Mouse (Mus musculus): ENCODE data around the gene Nxph4. TPM values are rescaled to one million over a fixed set of nuclear protein-coding genes. Genes with fewer than 3 reads are reported as not detected.

Nxph4 gene
- total RNA-seq (2021): 1 to 10 TPM; 1.3 to 1.5 TPM
- long read RNA-seq, experiment 1, partial matches to known transcripts: 0 of 1 reads
- long read RNA-seq, experiment 1, other reads (novel, unspliced or antisense): 0 of 1 reads
- long read RNA-seq, experiment 2: 0 reads

DNA sequence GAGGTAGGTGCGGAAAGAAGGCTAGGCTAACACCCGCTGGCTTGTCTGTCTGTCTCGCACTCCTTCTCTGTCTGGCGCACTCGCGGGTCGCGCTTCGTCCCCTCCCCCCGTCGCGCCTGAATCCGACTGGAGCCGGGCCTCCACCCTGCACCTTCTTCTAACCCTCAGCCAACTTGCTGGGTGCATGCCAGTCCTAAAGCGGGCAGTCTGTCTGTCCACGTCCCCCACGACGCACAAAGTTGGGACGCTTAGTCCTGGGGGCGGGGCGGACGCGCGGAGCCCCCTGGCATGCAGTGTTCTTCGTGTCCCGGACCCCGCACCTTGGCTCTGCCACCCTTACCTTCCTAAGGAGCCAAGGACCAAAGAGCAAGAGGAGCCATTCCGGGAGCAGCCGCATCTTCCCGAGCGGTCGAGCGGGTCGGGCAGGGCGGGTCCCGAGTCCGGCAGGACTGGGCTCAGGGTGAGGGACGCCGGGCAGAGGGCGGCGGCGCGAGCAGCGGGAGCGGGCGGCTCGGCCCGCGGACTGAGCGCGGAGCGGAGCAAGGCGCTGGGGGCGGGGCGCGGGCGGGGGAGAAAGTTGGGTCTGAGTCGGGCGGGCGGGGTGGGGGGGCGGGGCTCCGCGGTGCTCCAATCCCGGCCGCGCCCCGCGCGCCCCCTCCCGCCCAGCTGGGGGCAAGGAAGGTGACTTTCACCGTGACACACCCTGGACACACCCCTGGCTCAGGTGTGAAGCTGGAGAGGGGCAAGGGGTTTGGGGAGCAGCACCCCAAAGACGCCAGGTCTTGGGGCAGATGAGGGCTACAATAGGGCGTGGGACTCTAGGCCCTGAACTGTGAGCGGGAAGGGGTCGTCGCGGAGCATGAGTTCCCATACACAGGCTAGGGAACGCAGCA is at the start of gene Nxph4:
Nxph4 (minus strand) TSS at position 524 of the 893 bp plus-strand sequence.
- DNase-seq: no peak
- intact Hi-C loops (cut with DNase I; ENCODE audit: low total_unique reads): loop anchor here (2.0 kb wide), 1 partner anchor 21 kb away; no protein-coding TSS in a partner anchor

GRCm38 (mm10) chr10:127583649-127584048 is 49.3 kb upstream of the Nxph4 start:
- DNase-seq: no peak
- intact Hi-C loops (cut with DNase I; ENCODE audit: low total_unique reads): no loop called here

DNA sequence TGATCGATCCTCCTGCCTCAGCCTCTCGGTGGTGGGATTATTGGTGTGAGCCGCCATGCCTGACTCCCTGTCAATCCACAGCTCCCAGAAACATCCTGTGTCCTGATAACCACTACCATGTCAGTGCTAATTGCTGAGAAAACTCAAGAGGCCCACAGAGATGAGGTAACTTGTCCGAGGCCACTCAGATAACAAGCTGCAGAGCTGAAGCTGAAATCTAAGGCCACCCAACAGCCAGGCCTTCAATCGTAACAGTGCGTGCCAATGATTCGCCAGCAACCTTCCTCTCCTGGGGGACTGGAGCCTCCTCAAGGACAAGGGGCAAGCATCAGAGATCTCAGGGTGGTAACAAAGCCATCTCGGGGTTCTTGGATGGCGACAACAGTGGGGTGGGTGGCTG is 46.9 kb upstream of the Nxph4 start:
- intact Hi-C loops (cut with DNase I; ENCODE audit: low total_unique reads): no loop called here
- DNase-seq: no peak

GRCm38 (mm10) chr10:127577982-127578381 is 43.6 kb upstream of the Nxph4 start:
- intact Hi-C loops (cut with DNase I; ENCODE audit: low total_unique reads): no loop called here
- no peak for DNase-seq

GRCm38 (mm10) chr10:127577156-127577555 is 42.8 kb upstream of the Nxph4 start:
- no peak for DNase-seq
- intact Hi-C loops (cut with DNase I; ENCODE audit: low total_unique reads): no loop called here

GRCm38 (mm10) chr10:127576381-127576961 is 42.1 kb upstream of the Nxph4 start:
- DNase-seq: peak; percentile 72
- intact Hi-C loops (cut with DNase I; ENCODE audit: low total_unique reads): no loop called here

- DNase-seq: no peak
- intact Hi-C loops (cut with DNase I; ENCODE audit: low total_unique reads): loop anchor here (2.0 kb wide), 1 partner anchor 47 kb away; no protein-coding TSS in a partner anchor
Observed at GRCm38 (mm10) chr10:127575741-127576140, 41.4 kb upstream of the Nxph4 start.

DNA sequence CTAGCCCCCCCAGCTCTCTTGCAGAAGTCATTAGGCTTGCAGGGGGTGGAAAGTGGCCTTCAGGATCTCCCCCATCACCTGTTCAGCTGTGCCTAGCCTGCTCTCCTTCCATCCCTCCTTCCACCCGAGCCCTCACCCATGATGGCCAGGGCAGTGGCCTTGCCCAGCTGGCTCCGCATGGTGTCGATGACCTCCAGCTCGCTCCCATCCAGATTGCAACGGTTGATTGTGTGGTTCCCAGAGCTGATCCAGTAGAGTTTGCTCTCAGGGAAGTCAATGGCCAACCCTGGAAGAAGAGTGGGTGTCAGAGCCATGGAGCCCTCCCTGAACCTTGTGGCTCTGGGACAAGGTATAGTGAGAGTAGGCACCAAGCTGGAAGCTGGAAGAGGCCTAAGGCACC is 37.9 kb upstream of the Nxph4 start:
- intact Hi-C loops (cut with DNase I; ENCODE audit: low total_unique reads): no loop called here
- no peak for DNase-seq

DNA sequence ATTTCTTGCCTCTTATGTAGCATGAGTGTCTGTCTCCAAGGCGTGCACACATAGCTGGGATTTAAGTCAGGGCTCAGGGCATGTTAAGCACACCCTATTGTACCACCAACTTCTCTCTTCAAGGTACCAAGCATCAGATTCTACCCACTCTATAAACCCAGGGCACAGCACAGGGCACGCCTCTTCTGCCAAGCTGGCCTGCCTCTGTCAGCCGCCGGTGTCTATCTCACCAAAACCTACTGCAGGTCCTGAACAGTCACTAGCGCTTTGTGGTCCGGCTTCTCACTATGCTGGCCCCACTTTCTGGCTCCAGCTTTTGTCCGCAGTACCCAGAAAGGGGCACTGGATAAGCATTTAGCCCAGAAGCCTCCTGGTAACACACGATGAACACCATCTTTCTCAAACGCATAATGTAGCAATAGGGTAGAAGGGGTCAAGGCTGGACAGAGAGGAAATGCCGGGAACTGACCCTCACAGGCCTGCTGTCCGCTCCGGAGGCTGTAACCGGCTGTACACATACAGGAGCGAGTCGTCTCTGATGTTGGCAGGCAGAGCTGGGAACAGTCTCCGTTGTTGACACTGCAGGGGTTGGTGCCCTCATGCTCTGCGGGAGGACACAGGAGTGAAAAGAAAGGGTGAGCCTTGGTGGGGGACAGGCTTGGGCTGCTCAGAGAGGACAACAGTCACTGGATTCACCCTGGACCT is 36.7 kb upstream of the Nxph4 start:
- intact Hi-C loops (cut with DNase I; ENCODE audit: low total_unique reads): no loop called here
- DNase-seq: no peak

- intact Hi-C loops (cut with DNase I; ENCODE audit: low total_unique reads): no loop called here
Observed at GRCm38 (mm10) chr10:127570384-127570783, 36.0 kb upstream of the Nxph4 start.

GRCm38 (mm10) chr10:127569450-127569849 is 35.1 kb upstream of the Nxph4 start:
- intact Hi-C loops (cut with DNase I; ENCODE audit: low total_unique reads): no loop called here
- DNase-seq: peak; percentile 70

More at GRCm38 (mm10) chr10:127570384-127570783, 36.0 kb upstream of the Nxph4 start:
- DNase-seq: no peak

DNA sequence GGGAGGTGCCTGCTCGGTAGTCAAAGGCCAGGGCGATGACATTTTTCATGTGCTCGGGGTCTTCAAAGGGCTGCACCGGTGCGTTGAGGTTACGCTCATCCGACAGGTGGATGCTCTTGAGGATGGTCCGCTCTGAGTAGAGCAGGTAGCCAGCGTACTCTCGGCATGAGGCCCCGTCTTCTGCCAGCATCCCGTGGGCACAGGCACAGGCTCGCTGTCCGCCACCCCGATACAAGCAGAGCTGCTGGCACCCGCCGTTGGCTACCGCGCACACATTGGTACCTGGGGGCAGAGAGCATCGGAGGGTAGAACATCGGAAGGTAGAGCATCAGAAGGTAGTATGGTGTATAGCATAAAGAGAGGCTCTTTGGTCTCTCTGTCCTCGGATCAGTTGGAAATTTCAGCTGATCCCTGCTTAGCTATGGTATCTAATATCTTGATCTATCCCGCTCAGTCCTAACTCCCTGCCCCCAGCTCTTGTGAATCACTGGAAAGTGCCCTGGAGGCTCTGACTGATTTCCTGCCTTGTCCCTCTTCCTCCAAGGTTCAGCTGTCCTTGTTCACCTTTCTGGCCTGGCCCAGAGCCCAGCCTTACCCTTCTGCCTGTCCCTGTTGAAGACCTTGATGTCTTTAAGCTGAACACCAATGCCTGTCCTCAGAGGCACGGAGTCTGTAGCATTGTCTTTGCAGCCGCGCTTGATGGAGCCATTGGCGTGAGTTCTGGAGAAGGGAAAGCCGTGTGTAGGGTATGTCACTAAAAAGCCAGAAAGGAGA is 32.4 kb upstream of the Nxph4 start:
- DNase-seq: no peak
- intact Hi-C loops (cut with DNase I; ENCODE audit: low total_unique reads): no loop called here

DNA sequence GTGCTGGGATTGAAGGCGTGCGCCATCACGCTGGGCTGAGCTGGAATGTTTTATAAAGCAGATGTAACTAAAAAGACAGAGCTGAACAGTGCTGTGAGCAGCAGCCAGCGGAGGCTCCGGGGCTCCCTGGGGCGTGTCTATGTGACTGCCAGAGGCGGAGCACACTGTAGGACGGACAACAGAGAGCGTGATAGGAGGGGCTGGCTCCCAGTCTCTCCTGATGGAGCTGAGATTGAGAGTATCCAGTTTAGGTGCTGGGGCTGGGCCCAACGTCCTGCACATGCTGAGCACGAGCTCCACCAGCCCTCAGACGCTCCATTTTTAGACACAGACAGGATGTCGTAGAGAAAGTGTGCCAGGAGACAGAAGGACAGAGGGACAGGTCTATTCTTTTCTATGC is 29.9 kb upstream of the Nxph4 start:
- peak; percentile 66 for DNase-seq
- intact Hi-C loops (cut with DNase I; ENCODE audit: low total_unique reads): no loop called here

- DNase-seq: no peak
- intact Hi-C loops (cut with DNase I; ENCODE audit: low total_unique reads): no loop called here
Observed at GRCm38 (mm10) chr10:127563840-127564239, 29.5 kb upstream of the Nxph4 start.

- no peak for DNase-seq
- intact Hi-C loops (cut with DNase I; ENCODE audit: low total_unique reads): no loop called here
Observed at GRCm38 (mm10) chr10:127561145-127561544, 26.8 kb upstream of the Nxph4 start.

DNA sequence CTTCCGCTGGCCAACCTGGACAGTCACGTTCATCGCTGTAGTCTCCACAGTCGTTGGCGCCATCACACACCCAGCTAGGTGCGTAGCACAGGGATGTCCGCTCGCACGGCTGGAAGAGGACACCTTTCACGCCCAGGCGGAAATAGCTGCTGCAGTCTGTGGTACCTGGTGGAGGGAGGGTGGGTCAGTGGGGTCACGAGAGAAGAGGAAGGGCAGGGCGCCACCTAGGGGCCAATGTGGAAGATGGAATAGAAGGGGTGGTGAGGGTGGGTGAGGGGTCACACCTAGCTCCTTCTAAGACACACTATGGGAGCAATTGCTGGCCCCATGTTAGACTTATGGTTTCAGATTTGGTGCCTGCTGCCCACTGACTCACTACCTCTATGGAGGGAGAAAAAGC is 23.0 kb upstream of the Nxph4 start:
- no peak for DNase-seq
- intact Hi-C loops (cut with DNase I; ENCODE audit: low total_unique reads): no loop called here

GRCm38 (mm10) chr10:127555703-127556102 is 21.3 kb upstream of the Nxph4 start:
- no peak for DNase-seq
- intact Hi-C loops (cut with DNase I; ENCODE audit: low total_unique reads): no loop called here

GRCm38 (mm10) chr10:127549892-127550291 is 15.5 kb upstream of the Nxph4 start:
- intact Hi-C loops (cut with DNase I; ENCODE audit: low total_unique reads): no loop called here

DNA sequence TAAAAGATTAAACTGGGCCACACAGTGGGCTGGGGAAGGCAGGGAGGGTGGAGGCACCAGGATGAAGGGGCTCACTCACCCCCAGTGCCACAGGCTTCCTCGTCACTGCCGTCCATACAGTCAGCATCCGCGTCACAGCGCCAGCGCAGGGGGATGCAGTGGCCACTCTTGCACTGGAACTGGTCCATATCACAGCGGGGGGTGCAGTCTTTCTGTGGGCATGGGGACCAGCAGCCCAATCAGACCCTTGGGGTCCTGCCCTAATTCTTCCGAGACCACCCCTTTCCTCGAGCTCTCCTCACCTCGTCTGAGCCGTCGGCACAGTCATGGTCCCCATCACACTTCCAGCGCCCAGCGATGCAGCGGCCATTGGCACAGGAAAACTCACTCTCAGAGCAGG is 13.9 kb upstream of the Nxph4 start:
- no peak for DNase-seq
- intact Hi-C loops (cut with DNase I; ENCODE audit: low total_unique reads): no loop called here

More at GRCm38 (mm10) chr10:127549892-127550291, 15.5 kb upstream of the Nxph4 start:
- no peak for DNase-seq

Data from gastrocnemius, postnatal 14 days (tissue).